Mouse (Mus musculus): Measurements from ENCODE around the gene Omp.

DNA sequence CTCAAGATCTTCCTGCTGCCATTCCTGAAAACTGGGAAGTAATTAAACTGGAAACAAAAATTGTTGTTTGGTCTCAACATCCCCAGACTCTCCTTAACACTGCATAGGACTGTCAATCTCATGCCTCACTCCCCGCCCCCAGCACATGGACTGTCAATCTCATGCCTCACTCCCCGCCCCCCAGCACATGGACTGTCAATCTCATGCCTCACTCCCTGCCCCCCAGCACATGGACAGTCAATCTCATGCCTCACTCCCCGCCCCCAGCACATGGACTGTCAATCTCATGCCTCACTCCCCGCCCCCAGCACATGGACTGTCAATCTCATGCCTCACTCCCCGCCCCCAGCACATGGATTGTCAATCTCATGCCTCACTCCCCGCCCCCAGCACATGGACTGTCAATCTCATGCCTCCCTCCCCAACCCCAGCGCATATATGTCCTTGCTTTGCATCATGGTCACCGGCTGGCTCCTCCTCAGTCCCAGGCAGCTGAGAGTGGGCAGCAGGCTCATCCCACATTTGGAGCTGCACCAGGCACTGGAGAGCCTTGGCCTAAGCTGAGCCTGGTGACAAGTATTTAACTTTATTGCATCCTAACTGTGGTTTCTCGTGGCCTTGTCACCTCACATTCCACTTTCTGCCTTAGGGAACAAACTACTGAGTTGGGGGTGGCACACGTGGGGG, 3.6 kb upstream of the Omp start:
- no peak for TF ChIP-seq CTCF (conservative IDR thresholded peaks at IDR 0.05 in 1 of 2, IDR thresholded peaks at IDR 0.05 in 1 of 2; ENCODE audit: low read depth in 2 of 2, low read length in 2 of 2)
- no peak for TF ChIP-seq POLR2A (IDR thresholded peaks at IDR 0.05; ENCODE audit: low read depth, low read length)
- TF ChIP-seq NRF1 (IDR thresholded peaks at IDR 0.05; ENCODE audit: low read depth, low read length) = no peak
- no peak for TF ChIP-seq MAX (IDR thresholded peaks at IDR 0.05; ENCODE audit: low read length)
- no peak for TF ChIP-seq POLR2AphosphoS2 (IDR thresholded peaks at IDR 0.05; ENCODE audit: low read depth, low read length)
- no peak for TF ChIP-seq USF2 (conservative IDR thresholded peaks at IDR 0.05; ENCODE audit: low read depth, low read length)
- TF ChIP-seq RAD21 (IDR thresholded peaks at IDR 0.05; ENCODE audit: low read depth, low read length) = no peak
- no peak for TF ChIP-seq MAFK (IDR thresholded peaks at IDR 0.05; ENCODE audit: insufficient replicate concordance, low read length)
